Mouse (Mus musculus): ENCODE results near the gene Adtrp. TPM values are rescaled to one million over a fixed set of nuclear protein-coding genes. Genes with fewer than 3 reads are reported as not detected.

The Adtrp gene
- polyA plus RNA-seq, 1 experiment: 0.07 TPM

DNA sequence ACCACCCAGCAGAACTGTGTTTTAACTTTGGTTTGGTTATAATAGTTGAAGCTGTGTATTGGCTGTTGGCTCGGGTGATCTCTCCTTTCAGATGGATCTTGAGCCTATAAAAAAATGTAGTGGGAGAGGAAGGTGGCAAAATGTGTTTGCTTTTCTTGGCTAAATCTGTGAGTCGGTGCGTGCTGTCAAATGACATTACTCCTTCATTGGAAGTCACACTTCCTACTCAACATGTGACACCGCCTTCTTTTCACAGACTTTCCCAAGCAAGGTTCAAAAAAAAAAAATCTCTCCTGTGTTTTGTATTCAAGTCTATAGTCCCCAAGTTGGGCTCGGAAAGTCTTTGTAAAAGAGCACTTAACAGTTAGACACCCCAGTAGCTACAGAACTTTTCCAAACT, 19.9 kb downstream of the Adtrp start:
- 91% methylated on average over 5 of the region's 5 CpGs for WGBS
- Histone ChIP-seq H3K4me1 (ENCODE audit: control insufficient read depth, insufficient read depth, low read length) (no peaks in the 10 kb centered on the region), H3K27me3 (ENCODE audit: control insufficient read depth, insufficient read depth, low read length) (no peaks in the 10 kb centered on the region), H3K27ac (ENCODE audit: insufficient read depth, low read length) (no peak overlapping the region), H3K4me3 (replicated peaks; ENCODE audit: insufficient read depth, low read depth, low read length) (no peak overlapping the region)
- no peak for DNase-seq
- TF ChIP-seq CTCF (IDR thresholded peaks at IDR 0.05; ENCODE audit: borderline replicate concordance, insufficient read depth, low read depth, low read length): no peak
- no peak for TF ChIP-seq POLR2A (IDR thresholded peaks at IDR 0.05; ENCODE audit: borderline replicate concordance, insufficient read depth, low read length)

DNA sequence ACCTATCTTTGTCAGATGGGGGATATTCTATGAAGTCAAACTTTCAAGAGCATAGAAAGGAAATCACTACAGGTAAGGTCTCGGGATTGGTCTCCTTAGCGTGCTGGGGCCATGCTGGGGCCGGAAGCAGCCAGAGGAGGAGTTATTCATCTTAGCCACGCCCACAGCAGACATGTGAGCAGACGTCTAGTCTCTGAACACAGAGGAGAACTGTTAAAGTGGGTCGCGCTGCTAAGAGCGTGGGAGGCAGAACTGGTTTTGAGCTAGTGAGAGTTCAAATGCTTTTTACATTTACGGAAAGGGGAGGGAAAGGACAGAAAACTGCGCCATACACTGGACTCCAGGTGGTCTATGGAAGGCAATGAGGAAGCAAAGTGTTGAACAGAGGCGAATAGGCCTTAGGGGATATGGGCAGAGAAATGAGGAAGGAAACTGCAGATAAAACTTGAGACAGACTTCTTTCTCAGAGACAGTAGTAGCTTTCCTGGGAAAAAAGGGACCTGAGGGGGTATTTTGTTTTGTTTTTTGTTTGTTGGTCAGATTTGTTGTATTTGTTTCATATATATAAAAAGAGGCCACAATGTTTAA, 22.0 kb downstream of the Adtrp start:
- Histone ChIP-seq H3K27ac (ENCODE audit: insufficient read depth, low read length) (no peak overlapping the region), H3K27me3 (ENCODE audit: control insufficient read depth, insufficient read depth, low read length) (no peaks in the 10 kb centered on the region), H3K4me1 (ENCODE audit: control insufficient read depth, insufficient read depth, low read length) (no peaks in the 10 kb centered on the region), H3K4me3 (replicated peaks; ENCODE audit: insufficient read depth, low read depth, low read length) (no peak overlapping the region)
- DNase-seq: no peak
- WGBS: 79% methylated on average over 11 of the region's 11 CpGs
- TF ChIP-seq POLR2A (IDR thresholded peaks at IDR 0.05; ENCODE audit: borderline replicate concordance, insufficient read depth, low read length): no peak
- no peak for TF ChIP-seq CTCF (IDR thresholded peaks at IDR 0.05; ENCODE audit: borderline replicate concordance, insufficient read depth, low read depth, low read length)

DNA sequence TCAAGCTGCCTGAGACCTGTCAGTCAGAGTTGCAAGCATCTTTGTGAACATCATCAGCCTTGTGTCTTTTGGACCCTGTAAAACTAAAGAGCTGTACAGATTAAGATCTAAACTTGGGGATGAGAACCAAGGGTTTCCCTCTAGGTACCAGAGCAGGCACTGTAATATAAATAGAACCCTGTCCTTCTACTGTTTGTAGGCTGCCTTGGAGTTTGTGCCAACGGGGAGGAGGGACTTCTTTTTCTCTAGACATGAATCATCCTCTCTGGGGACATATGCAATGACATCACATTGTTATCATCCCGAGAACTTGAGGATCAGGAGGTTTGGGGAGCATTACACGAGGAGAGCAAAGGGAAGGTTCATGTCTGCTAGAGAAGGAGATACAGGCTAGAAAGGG, 24.4 kb downstream of the Adtrp start:
- no peaks in the 10 kb centered on the region for H3K27me3 ChIP-seq (ENCODE audit: control insufficient read depth, insufficient read depth, low read length)
- TF ChIP-seq CTCF (IDR thresholded peaks at IDR 0.05; ENCODE audit: borderline replicate concordance, insufficient read depth, low read depth, low read length) (no peak), POLR2A (IDR thresholded peaks at IDR 0.05; ENCODE audit: borderline replicate concordance, insufficient read depth, low read length) (no peak)
- H3K4me3 ChIP-seq (replicated peaks; ENCODE audit: insufficient read depth, low read depth, low read length): no peak overlapping the region
- no peak overlapping the region for H3K27ac ChIP-seq (ENCODE audit: insufficient read depth, low read length)
- H3K4me1 ChIP-seq (ENCODE audit: control insufficient read depth, insufficient read depth, low read length): no peaks in the 10 kb centered on the region
- WGBS: 68% methylated on average over 3 of the region's 3 CpGs
- DNase-seq: no peak

DNA sequence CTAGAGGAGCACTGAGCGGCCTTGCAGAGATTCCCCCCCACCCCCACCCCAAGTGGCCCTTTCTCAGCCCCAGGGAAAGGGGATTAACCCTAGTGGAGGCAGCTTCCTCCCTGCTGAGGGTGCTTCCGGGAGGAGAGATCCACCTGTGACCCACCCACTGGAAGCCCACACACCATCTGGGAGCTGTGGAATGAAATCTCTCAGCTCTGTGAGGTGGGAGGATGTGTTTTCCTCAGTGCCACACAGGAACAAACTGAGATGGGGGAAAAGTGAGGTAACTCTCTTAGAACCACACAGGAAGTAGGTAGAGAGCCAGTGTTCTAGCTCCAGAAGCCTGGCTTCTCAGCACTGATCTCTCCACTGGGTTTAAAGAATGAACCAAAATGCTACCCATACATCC, 24.9 kb downstream of the Adtrp start:
- no peak overlapping the region for H3K27ac ChIP-seq (ENCODE audit: insufficient read depth, low read length)
- DNase-seq: no peak
- no peaks in the 10 kb centered on the region for H3K27me3 ChIP-seq (ENCODE audit: control insufficient read depth, insufficient read depth, low read length)
- WGBS: 40% methylated on average over 2 of the region's 2 CpGs
- H3K4me3 ChIP-seq (replicated peaks; ENCODE audit: insufficient read depth, low read depth, low read length): no peak overlapping the region
- TF ChIP-seq POLR2A (IDR thresholded peaks at IDR 0.05; ENCODE audit: borderline replicate concordance, insufficient read depth, low read length) (no peak), CTCF (IDR thresholded peaks at IDR 0.05; ENCODE audit: borderline replicate concordance, insufficient read depth, low read depth, low read length) (no peak)
- H3K4me1 ChIP-seq (ENCODE audit: control insufficient read depth, insufficient read depth, low read length): no peaks in the 10 kb centered on the region

DNA sequence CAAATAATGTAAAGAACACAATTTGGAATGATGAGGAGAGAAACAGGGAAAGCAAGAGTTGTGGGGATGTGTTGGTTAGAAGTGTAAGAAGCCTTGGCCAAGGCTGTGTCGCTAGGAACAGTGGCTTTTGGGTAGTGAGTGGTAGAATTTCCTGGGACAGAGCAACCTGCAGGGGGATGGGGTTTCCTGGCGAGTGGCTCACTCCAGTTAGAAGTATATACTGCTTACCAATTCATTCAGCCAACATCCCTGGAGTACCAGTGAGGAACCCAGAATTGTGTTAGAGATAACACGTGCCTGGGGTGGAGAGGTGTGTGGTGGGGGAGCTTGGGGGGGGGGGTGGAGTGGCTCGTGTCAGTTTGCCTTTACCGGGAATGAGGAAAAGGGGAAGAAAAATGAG, 25.4 kb downstream of the Adtrp start:
- WGBS: 46% methylated on average over 5 of the region's 5 CpGs
- H3K27ac ChIP-seq (ENCODE audit: insufficient read depth, low read length): no peak overlapping the region
- DNase-seq: no peak
- TF ChIP-seq CTCF (IDR thresholded peaks at IDR 0.05; ENCODE audit: borderline replicate concordance, insufficient read depth, low read depth, low read length): no peak
- no peak for TF ChIP-seq POLR2A (IDR thresholded peaks at IDR 0.05; ENCODE audit: borderline replicate concordance, insufficient read depth, low read length)
- no peaks in the 10 kb centered on the region for H3K4me1 ChIP-seq (ENCODE audit: control insufficient read depth, insufficient read depth, low read length)
- no peak overlapping the region for H3K4me3 ChIP-seq (replicated peaks; ENCODE audit: insufficient read depth, low read depth, low read length)
- H3K27me3 ChIP-seq (ENCODE audit: control insufficient read depth, insufficient read depth, low read length): no peaks in the 10 kb centered on the region

DNA sequence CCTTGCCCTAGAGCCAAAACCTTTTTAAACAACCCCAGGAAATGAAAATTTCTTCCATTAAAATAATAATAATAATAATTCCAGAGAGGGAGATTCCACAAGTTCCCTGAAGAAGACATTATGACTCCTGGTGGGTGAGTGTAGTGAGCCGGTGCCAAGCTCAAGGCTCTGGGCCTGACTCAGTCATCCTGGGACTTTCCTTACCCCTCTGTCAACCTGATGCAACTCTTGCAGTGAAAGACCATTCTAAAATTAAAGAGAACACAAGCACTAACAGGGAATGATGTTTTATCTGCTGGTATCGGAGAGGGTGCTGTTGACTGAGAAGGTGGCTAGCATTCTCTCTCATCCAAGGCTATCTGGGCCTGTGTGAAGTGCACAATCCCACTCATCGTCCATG, 26.5 kb downstream of the Adtrp start:
- no peak for DNase-seq
- 91% methylated on average over 3 of the region's 3 CpGs for WGBS
- Histone ChIP-seq H3K27me3 (ENCODE audit: control insufficient read depth, insufficient read depth, low read length) (no peaks in the 10 kb centered on the region), H3K27ac (ENCODE audit: insufficient read depth, low read length) (no peak overlapping the region), H3K4me3 (replicated peaks; ENCODE audit: insufficient read depth, low read depth, low read length) (no peak overlapping the region), H3K4me1 (ENCODE audit: control insufficient read depth, insufficient read depth, low read length) (no peaks in the 10 kb centered on the region)
- TF ChIP-seq POLR2A (IDR thresholded peaks at IDR 0.05; ENCODE audit: borderline replicate concordance, insufficient read depth, low read length): no peak
- no peak for TF ChIP-seq CTCF (IDR thresholded peaks at IDR 0.05; ENCODE audit: borderline replicate concordance, insufficient read depth, low read depth, low read length)

DNA sequence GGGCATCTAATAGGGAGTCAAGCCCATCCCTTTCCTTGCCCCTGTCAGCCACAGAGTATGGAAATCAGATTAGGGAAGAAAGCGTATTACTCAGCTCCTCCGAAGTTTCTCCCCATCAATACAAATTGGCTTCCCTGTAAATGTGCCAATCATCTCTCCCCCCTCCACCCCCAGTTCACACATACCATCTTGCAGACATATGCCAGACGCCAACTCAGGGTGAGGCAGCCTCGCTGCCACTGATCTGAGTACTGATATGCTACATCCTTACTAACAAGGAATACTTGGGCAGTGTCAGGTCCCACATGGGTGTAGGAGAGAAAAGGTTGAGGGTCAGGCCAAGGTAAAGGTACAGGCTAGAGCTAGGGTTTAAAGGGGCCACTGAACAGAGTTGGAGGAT, 27.6 kb downstream of the Adtrp start:
- DNase-seq: no peak
- Histone ChIP-seq H3K4me3 (replicated peaks; ENCODE audit: insufficient read depth, low read depth, low read length) (no peak overlapping the region), H3K4me1 (ENCODE audit: control insufficient read depth, insufficient read depth, low read length) (no peaks in the 10 kb centered on the region), H3K27me3 (ENCODE audit: control insufficient read depth, insufficient read depth, low read length) (no peaks in the 10 kb centered on the region), H3K27ac (ENCODE audit: insufficient read depth, low read length) (no peak overlapping the region)
- WGBS: 61% methylated on average over 4 of the region's 4 CpGs
- no peak for TF ChIP-seq CTCF (IDR thresholded peaks at IDR 0.05; ENCODE audit: borderline replicate concordance, insufficient read depth, low read depth, low read length)
- no peak for TF ChIP-seq POLR2A (IDR thresholded peaks at IDR 0.05; ENCODE audit: borderline replicate concordance, insufficient read depth, low read length)

DNA sequence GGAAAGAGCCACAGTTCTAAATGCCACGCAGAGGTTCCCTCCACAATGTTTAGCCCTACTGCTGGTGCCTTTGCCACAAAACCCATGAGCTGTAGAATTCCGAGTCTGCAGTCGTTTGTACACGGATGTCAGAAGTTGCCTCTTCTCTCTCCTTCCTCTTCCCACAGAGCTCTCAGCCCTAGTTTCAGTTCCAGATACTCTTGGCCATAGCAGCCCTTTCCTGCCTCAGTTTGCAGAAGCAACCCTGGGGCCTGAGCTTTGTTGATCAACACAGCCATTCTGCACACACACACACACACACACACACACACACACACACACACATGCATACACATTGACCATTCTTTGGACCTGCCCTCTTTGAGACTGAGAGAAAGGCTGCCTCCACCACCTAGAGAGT, 28.0 kb downstream of the Adtrp start:
- TF ChIP-seq POLR2A (IDR thresholded peaks at IDR 0.05; ENCODE audit: borderline replicate concordance, insufficient read depth, low read length): no peak
- no peak for TF ChIP-seq CTCF (IDR thresholded peaks at IDR 0.05; ENCODE audit: borderline replicate concordance, insufficient read depth, low read depth, low read length)
- no peak overlapping the region for H3K27ac ChIP-seq (ENCODE audit: insufficient read depth, low read length)
- no peak for DNase-seq
- H3K4me3 ChIP-seq (replicated peaks; ENCODE audit: insufficient read depth, low read depth, low read length): no peak overlapping the region
- H3K4me1 ChIP-seq (ENCODE audit: control insufficient read depth, insufficient read depth, low read length): no peaks in the 10 kb centered on the region
- 91% methylated on average over 4 of the region's 4 CpGs for WGBS
- H3K27me3 ChIP-seq (ENCODE audit: control insufficient read depth, insufficient read depth, low read length): no peaks in the 10 kb centered on the region

Measured in cerebellum, adult 2 months (tissue).